Comparison of ENCODE assay signal across 8 mouse cellular contexts in genomic region chr7:74551338-74551999, GRCm38 (mm10). TPM values are rescaled to one million over a fixed set of nuclear protein-coding genes. Genes with fewer than 3 reads are reported as not detected.
A peak's percentile ranks its signal among the peaks of the same experiment; 100 is the strongest.
DNase-seq lines count a peak whose midpoint lies in the region; ATAC-seq lines count a peak whose summit lies in the region.

No protein-coding gene starts in this region.

- H3K4me3 ChIP-seq in embryonic facial prominence, embryonic 13.5 days: no peak overlapping the region
- no peak overlapping the region for H3K4me3 ChIP-seq in embryonic facial prominence, embryonic 10.5 days
- peak overlapping the region; percentile 89 for H3K4me3 ChIP-seq in hindbrain, embryonic 15.5 days

- peaks cover 24% of the 10 kb centered on the region for H3K27me3 ChIP-seq in embryonic facial prominence, embryonic 13.5 days
- peaks cover 37% of the 10 kb centered on the region for H3K27me3 ChIP-seq in embryonic facial prominence, embryonic 10.5 days (replicated peaks; ENCODE audit: low read depth, poor library complexity, severe bottlenecking)
- H3K27me3 ChIP-seq in hindbrain, embryonic 15.5 days: no peaks in the 10 kb centered on the region

- 0 out of 2 replicates have a peak overlapping the region, but pooled peaks have one; percentile 94 for H3K4me2 ChIP-seq in embryonic facial prominence, embryonic 13.5 days
- peak overlapping the region; percentile 73 for H3K4me2 ChIP-seq in hindbrain, embryonic 15.5 days

- no peaks in the 10 kb centered on the region for H3K36me3 ChIP-seq in embryonic facial prominence, embryonic 13.5 days
- H3K36me3 ChIP-seq in embryonic facial prominence, embryonic 10.5 days (replicated peaks): no peaks in the 10 kb centered on the region
- no peaks in the 10 kb centered on the region for H3K36me3 ChIP-seq in hindbrain, embryonic 15.5 days

- no peak overlapping the region for H3K9ac ChIP-seq in embryonic facial prominence, embryonic 13.5 days
- no peak overlapping the region for H3K9ac ChIP-seq in hindbrain, embryonic 15.5 days

- no peaks in the 10 kb centered on the region for H3K9me3 ChIP-seq in embryonic facial prominence, embryonic 13.5 days
- no peaks in the 10 kb centered on the region for H3K9me3 ChIP-seq in embryonic facial prominence, embryonic 10.5 days
- H3K9me3 ChIP-seq in hindbrain, embryonic 15.5 days: no peaks in the 10 kb centered on the region

- H3K4me1 ChIP-seq in embryonic facial prominence, embryonic 13.5 days: peaks cover 23% of the 10 kb centered on the region
- H3K4me1 ChIP-seq in embryonic facial prominence, embryonic 10.5 days: peaks cover 44% of the 10 kb centered on the region
- peaks cover 32% of the 10 kb centered on the region for H3K4me1 ChIP-seq in hindbrain, embryonic 15.5 days (replicated peaks)

- no peak for DNase-seq in embryonic facial prominence, embryonic 10.5 days (ENCODE audit: low spot score)
- peak; percentile 15 for DNase-seq in left cerebral cortex, postnatal 4 days
- DNase-seq in left cerebral cortex, postnatal 10 days (ENCODE audit: extremely low spot score in 1 of 2, low spot score in 2 of 2): no peak
- peak; percentile 70 for DNase-seq in thymus, postnatal 14 days
- no peak for DNase-seq in urinary bladder, adult 18-20 months (ENCODE audit: low spot score in 2 of 2)
- DNase-seq in left cerebral cortex, postnatal 36 days (ENCODE audit: low spot score in 2 of 2): no peak

- no peak for ATAC-seq in embryonic facial prominence, embryonic 13.5 days (ENCODE audit: insufficient number of reproducible peaks, insufficient read depth, low FRiP score, low TSS enrichment, low read depth)
- no peak for ATAC-seq in hindbrain, embryonic 15.5 days (ENCODE audit: low FRiP score, low read depth)

- intact Hi-C loops in left cerebral cortex, postnatal 4 days (cut with DNase I): loop anchor here (5.0 to 10.0 kb wide), 4 partner anchors 153 to 561 kb away; no protein-coding TSS in a partner anchor
- intact Hi-C loops in left cerebral cortex, postnatal 10 days (cut with DNase I): loop anchor here (5.0 to 10.0 kb wide), 2 partner anchors 174 to 363 kb away; no protein-coding TSS in a partner anchor
- intact Hi-C loops in left cerebral cortex, postnatal 36 days (cut with DNase I): loop anchor here (5.0 kb wide), 2 partner anchors 129 to 184 kb away; no protein-coding TSS in a partner anchor

- no peak overlapping the region for H3K27ac ChIP-seq in embryonic facial prominence, embryonic 13.5 days
- no peak overlapping the region for H3K27ac ChIP-seq in embryonic facial prominence, embryonic 10.5 days (replicated peaks)
- no peak overlapping the region for H3K27ac ChIP-seq in hindbrain, embryonic 15.5 days (replicated peaks)

- WGBS in embryonic facial prominence, embryonic 13.5 days: 79% methylated on average over 9 of the region's 9 CpGs
- 80% methylated on average over 9 of the region's 9 CpGs for WGBS in embryonic facial prominence, embryonic 10.5 days
- WGBS in hindbrain, embryonic 15.5 days: 76% methylated on average over 9 of the region's 9 CpGs

RNA-seq across cellular contexts. Expression of gene Slco3a1, which starts 3.1 kb away (rescaled TPM):
- 11.3 and 11.6 TPM in 2 replicates for polyA plus RNA-seq in embryonic facial prominence, embryonic 13.5 days (2015; fragmentation: Nextera tagmentation; extraction: Ambion mirVana)
- 7.4 and 7.9 TPM in 2 replicates for polyA plus RNA-seq in embryonic facial prominence, embryonic 10.5 days (2016; fragmentation: Nextera tagmentation; extraction: Ambion mirVana)
- total RNA-seq in left cerebral cortex, postnatal 4 days (2021): 10 to 100 TPM; 75.0 to 77.0 TPM
- 10 to 100 TPM; 57.4 to 63.1 TPM for total RNA-seq in left cerebral cortex, postnatal 10 days (2021)
- polyA plus RNA-seq in hindbrain, embryonic 15.5 days (2015; fragmentation: Nextera tagmentation; extraction: Ambion mirVana): 21.3 and 21.8 TPM in 2 replicates
- total RNA-seq in left cerebral cortex, postnatal 36 days (2021): 10 to 100 TPM; 39.1 to 57.9 TPM

Comparison
In these comparisons a context has a peak if more than half of its experiments do, and no peak if none do; other contexts are left out.
1. DNase-seq: peak in left cerebral cortex, postnatal 4 days (single experiment) and thymus, postnatal 14 days (single experiment); none in embryonic facial prominence, embryonic 10.5 days (single experiment), left cerebral cortex, postnatal 10 days (0 of 2), urinary bladder, adult 18-20 months (0 of 2) and left cerebral cortex, postnatal 36 days (0 of 2).